Mouse (Mus musculus): ENCODE results near the gene Atp1a4.

DNA sequence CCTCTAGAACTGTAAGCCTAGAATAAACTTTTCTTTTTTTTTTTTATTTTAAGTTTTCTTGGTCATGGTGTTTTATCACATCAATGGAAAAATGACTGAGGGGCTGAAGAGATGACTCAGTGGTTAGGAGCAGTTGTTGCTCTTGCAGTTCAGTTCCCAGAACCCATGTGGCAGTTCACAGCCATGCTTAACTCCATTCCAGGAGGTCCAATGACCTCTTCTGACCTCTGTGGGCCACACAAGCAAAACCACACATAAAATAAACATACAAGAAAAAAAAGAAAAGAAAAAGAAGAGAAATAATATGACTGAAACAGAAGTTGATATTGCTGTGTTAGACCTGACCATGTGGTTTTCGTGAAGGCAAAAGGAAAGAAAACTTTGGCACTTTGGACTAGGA is 29.0 kb downstream of the Atp1a4 start:
- TF ChIP-seq POLR2A (IDR thresholded peaks at IDR 0.05; ENCODE audit: control insufficient read depth, low read depth, low read length) (no peak), CTCF (IDR thresholded peaks at IDR 0.05; ENCODE audit: control insufficient read depth, insufficient read depth, insufficient replicate concordance, low read depth, low read length) (no peak)

Measured in testis, adult 2 months (tissue).